Mouse (Mus musculus): ENCODE results near the gene Mtf1. TPM values are rescaled to one million over a fixed set of nuclear protein-coding genes. Genes with fewer than 3 reads are reported as not detected.

Gene Mtf1
- polyA plus RNA-seq, 1 experiment from 2014 or later = 10.3 TPM

DNA sequence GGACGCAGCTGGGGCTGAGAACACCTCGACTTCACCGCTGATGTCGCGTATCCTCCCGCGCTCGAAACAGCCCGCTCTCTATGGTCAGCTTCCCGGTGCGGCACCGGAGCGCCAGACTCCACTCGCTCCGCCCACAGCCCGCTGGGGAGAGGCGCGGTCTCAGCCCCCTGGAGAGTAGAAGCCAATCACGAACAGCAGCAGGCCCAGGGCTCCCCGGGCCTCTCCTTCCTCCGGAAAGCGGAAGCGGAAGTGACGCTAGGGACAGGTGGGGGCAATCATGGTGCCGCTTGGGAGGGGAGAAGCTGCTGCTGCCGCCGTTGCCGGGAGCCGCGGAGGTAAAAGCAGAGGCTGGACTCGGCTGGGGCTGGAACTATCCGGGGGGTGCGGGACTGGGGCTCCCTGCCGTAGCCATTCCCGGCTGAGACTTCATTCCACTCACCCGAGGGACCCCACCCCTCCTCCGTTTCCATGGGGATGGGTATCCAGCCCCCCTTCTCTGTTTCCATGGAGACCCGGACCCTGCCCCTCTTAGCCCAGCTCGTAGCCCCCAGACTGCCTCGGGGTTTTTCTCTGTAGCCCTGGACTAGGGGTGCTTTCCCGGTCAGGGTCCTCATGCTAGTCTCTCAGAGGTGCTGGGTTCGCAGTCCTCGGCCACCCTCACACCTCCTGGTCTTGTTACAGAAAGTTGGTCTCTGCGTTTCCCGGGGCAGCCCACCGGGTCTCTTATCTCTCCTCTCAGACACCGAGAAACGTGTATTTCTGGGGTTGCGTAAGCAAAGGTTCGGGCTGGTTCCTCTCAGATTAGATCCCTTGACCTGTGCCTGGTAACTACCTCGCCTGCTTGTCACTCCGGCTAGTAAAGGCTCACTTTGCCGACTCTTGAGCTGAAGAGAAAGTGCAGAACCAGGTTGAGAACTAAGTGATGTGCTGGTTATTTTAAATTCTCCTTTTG, 681 bp downstream of the Mtf1 start:
- WGBS = under 1% methylated on average over 53 of the region's 53 CpGs
- Histone ChIP-seq H3K9me3 (no peaks in the 10 kb centered on the region), H3K4me3 (peak overlapping the region; percentile 97), H3K27me3 (replicated peaks) (no peaks in the 10 kb centered on the region), H3K9ac (peak overlapping the region; percentile 94), H3K27ac (replicated peaks) (peak overlapping the region; percentile 98), H3K36me3 (peaks cover 59% of the 10 kb centered on the region), H3K4me1 (peaks cover 13% of the 10 kb centered on the region), H3K4me2 (peak overlapping the region; percentile 96)
- ATAC-seq (ENCODE audit: extremely low read depth, insufficient number of reproducible peaks, low FRiP score, low TSS enrichment) = peak; percentile 99

DNA sequence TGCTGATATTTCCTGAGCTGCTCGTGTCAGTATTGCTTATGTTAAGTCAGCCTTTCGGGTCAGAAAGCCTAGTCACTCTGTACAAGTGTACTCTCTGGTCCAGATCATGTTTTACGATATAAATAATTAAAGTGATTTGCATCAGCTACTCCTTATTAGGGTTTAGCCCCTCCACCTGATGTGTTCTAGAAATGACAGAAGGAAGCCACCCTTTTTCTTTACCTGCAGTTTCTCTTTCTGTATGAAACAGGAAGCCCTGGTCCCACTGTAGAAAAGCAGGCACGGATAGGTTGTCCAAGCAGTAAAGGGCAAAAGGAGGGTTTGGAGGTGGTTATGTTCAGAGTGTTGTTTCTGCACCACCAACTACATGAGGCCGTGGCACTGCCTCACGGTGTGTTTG, 1.5 kb downstream of the Mtf1 start:
- H3K36me3 ChIP-seq = peaks cover 59% of the 10 kb centered on the region
- no peak overlapping the region for H3K27ac ChIP-seq (replicated peaks)
- 68% methylated on average over 6 of the region's 6 CpGs for WGBS
- H3K4me1 ChIP-seq = peaks cover 19% of the 10 kb centered on the region
- peak overlapping the region; percentile 94 for H3K9ac ChIP-seq
- H3K27me3 ChIP-seq (replicated peaks) = no peaks in the 10 kb centered on the region
- peak overlapping the region; percentile 97 for H3K4me3 ChIP-seq
- no peak for ATAC-seq (ENCODE audit: extremely low read depth, insufficient number of reproducible peaks, low FRiP score, low TSS enrichment)
- no peaks in the 10 kb centered on the region for H3K9me3 ChIP-seq
- peak overlapping the region; percentile 96 for H3K4me2 ChIP-seq

DNA sequence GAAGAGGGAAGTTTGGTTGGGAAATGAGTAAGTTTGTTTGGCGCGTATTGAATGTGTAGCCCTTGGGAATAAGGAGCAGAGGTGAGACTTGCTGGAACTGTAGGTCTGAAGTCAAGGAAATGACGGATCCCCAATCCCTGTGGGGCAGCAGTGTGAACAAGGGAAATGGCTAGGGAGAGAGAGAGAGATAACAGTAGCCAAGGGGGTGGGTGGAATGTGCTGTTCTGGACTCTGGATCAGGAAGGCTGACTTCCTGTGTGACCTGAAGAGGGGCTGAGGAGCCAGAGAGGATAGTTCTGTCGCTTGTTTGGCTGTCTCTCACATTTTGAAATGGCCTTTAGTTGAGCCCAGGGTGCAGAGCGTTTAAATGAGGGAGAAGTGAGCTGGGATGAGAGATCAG, 6.6 kb downstream of the Mtf1 start:
- H3K36me3 ChIP-seq = peaks cover 60% of the 10 kb centered on the region
- no peak for ATAC-seq (ENCODE audit: extremely low read depth, insufficient number of reproducible peaks, low FRiP score, low TSS enrichment)
- 0 out of 2 replicates have a peak overlapping the region, but pooled peaks have one; percentile 40 for H3K9ac ChIP-seq
- no peaks in the 10 kb centered on the region for H3K9me3 ChIP-seq
- 61% methylated on average over 5 of the region's 5 CpGs for WGBS
- H3K4me2 ChIP-seq = no peak overlapping the region
- no peak overlapping the region for H3K4me3 ChIP-seq
- peaks cover 20% of the 10 kb centered on the region for H3K4me1 ChIP-seq
- peak overlapping the region; percentile 42; the same call in 1 of the 2 replicates for H3K27ac ChIP-seq (replicated peaks)
- no peaks in the 10 kb centered on the region for H3K27me3 ChIP-seq (replicated peaks)

DNA sequence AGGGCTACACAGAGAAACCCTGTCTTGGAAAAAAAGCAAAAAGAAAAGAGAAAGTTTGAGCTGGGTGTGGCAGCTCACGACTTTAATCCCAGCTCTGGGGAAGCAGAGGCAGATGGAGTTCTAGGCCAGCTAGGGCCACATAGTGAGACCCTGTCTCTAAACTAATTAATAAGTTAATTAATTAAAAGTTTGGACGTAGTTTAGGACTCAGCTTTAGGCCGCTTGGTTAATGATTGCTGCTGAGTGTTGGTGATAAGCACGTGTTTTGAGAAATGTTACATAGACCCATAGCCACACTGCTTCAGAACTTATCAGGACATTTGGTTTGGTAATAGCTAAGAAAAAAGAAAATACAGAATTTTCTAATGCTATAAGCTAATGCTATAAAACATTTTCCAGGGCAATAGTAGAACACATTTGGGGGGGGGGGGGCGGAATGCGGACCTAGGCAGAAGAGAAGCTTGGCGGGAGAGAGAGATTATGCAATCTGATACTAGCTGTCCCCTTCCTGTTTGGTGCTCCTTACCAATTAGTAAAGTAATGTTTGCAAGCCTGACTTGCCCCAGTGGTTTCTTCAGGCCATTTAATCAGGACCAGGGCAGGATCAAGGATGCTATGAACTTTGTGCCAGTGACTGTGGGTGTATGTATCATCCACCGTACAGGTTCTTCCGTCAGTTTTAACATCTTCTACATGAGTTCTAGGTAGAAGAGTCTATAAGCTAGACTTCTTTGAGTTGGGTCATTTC, 7.4 kb downstream of the Mtf1 start:
- no peak for ATAC-seq (ENCODE audit: extremely low read depth, insufficient number of reproducible peaks, low FRiP score, low TSS enrichment)
- no peak overlapping the region for H3K4me3 ChIP-seq
- 0 out of 2 replicates have a peak overlapping the region, but pooled peaks have one; percentile 42 for H3K27ac ChIP-seq (replicated peaks)
- no peak overlapping the region for H3K4me2 ChIP-seq
- peaks cover 59% of the 10 kb centered on the region for H3K36me3 ChIP-seq
- 76% methylated on average over 7 of the region's 9 CpGs for WGBS
- no peaks in the 10 kb centered on the region for H3K9me3 ChIP-seq
- no peaks in the 10 kb centered on the region for H3K27me3 ChIP-seq (replicated peaks)
- H3K4me1 ChIP-seq = peaks cover 17% of the 10 kb centered on the region
- H3K9ac ChIP-seq = no peak overlapping the region

DNA sequence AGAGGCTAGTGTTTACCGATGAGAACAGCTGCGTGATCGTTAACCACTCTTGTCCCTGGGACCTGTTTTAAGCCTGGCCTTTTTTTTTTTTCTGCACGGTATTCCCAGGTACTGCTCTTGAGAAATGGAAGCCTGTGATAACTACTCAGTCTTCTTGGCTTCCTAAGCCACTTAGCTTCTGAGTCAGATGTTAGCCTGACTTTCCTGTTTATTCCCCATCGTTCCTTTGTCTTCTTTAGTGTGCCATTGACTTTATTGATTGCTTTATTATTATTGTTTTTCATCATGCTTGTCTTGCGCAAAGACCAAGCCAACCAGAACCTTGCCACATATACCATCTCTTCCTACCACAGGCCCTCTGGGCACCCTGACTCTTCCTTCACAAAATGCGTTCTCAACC, 8.2 kb downstream of the Mtf1 start:
- no peak overlapping the region for H3K4me3 ChIP-seq
- 89% methylated on average over 7 of the region's 7 CpGs for WGBS
- H3K4me2 ChIP-seq = no peak overlapping the region
- no peaks in the 10 kb centered on the region for H3K9me3 ChIP-seq
- peaks cover 17% of the 10 kb centered on the region for H3K4me1 ChIP-seq
- no peaks in the 10 kb centered on the region for H3K27me3 ChIP-seq (replicated peaks)
- H3K27ac ChIP-seq (replicated peaks) = no peak overlapping the region
- H3K9ac ChIP-seq = no peak overlapping the region
- ATAC-seq (ENCODE audit: extremely low read depth, insufficient number of reproducible peaks, low FRiP score, low TSS enrichment) = no peak
- H3K36me3 ChIP-seq = peaks cover 55% of the 10 kb centered on the region

DNA sequence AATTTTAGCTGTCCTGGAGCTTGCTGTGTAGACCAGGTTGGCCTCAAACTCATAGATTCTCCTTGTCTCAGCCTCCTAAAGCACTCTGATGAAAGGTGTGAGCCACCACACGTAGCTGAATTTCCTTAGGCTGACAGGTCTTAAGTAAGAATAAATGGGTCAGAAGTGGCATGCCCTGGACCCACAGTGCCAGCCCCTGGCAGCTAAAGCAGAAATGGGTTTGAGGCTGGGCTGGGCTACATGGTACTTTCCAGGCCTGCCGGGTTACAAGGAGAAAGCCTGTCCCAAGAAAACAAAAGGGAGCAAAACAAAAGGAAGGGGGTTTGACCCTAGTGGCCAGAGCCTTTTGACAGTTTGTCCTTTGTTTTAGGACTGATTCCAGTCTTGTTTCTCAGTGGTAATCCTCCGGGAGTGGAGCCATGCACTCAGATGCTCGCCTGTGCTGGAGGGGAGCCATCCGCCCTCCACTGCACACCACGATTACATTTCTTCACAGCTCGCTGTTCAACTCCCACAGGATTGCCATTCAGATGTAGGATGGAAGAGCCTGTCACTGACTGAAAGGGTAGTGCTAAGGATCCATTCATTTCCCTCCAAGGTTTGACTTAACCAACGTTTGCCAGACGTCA, 9.6 kb downstream of the Mtf1 start:
- no peaks in the 10 kb centered on the region for H3K27me3 ChIP-seq (replicated peaks)
- no peak overlapping the region for H3K27ac ChIP-seq (replicated peaks)
- no peak overlapping the region for H3K9ac ChIP-seq
- H3K4me2 ChIP-seq = no peak overlapping the region
- ATAC-seq (ENCODE audit: extremely low read depth, insufficient number of reproducible peaks, low FRiP score, low TSS enrichment) = no peak
- H3K9me3 ChIP-seq = no peaks in the 10 kb centered on the region
- 57% methylated on average over 9 of the region's 9 CpGs for WGBS
- H3K4me1 ChIP-seq = peaks cover 17% of the 10 kb centered on the region
- H3K36me3 ChIP-seq = peaks cover 48% of the 10 kb centered on the region
- no peak overlapping the region for H3K4me3 ChIP-seq

DNA sequence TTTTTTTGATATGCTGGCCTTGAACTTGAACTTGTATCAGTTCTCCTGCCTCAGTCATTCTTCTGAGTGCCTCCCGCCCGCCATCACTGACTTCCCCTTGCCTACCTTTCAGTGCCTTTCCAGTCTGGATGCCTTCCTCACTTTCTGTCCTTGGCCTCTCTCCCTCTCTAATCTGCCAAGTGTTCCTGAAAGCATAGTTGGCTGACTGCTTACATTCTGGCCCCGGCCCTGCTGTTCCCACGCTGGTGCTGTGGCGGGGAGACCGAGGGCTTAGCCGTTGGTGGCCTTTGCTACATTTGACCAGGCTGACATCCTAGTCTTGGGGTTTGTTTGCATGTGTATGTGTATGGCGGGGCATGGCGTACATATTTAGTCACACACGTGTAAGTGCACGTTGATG, 14.0 kb downstream of the Mtf1 start:
- Histone ChIP-seq H3K27ac (replicated peaks) (no peak overlapping the region), H3K36me3 (peaks cover 36% of the 10 kb centered on the region), H3K4me2 (no peak overlapping the region), H3K27me3 (replicated peaks) (no peaks in the 10 kb centered on the region), H3K4me3 (no peak overlapping the region), H3K9me3 (no peaks in the 10 kb centered on the region), H3K9ac (no peak overlapping the region), H3K4me1 (peaks cover 16% of the 10 kb centered on the region)
- ATAC-seq (ENCODE audit: extremely low read depth, insufficient number of reproducible peaks, low FRiP score, low TSS enrichment) = no peak
- WGBS = 91% methylated on average over 11 of the region's 11 CpGs

DNA sequence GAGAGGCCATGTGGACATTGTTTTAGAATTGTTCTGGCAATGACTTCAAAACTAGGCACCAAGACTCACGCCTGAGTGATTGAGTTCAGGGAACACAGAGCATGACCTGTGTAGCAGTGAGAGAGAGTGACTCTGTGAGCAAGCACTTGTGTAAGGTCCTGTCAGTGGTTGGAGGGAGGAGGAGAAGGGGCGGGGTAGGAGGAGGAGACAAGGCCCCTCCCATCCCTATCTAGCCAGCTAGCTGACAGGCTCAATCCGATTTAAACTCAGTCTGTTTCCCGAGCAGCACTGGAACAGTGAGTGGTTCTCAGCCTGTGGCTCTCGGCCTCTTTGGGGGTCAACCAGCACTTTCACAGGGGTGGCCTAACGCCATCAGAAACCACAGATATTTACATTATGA, 15.9 kb downstream of the Mtf1 start:
- WGBS = 19% methylated on average over 6 of the region's 6 CpGs
- H3K27ac ChIP-seq (replicated peaks) = peak overlapping the region; percentile 30
- H3K4me1 ChIP-seq = peaks cover 16% of the 10 kb centered on the region
- no peaks in the 10 kb centered on the region for H3K27me3 ChIP-seq (replicated peaks)
- H3K4me3 ChIP-seq = no peak overlapping the region
- peak; percentile 63 for ATAC-seq (ENCODE audit: extremely low read depth, insufficient number of reproducible peaks, low FRiP score, low TSS enrichment)
- H3K9ac ChIP-seq = peak overlapping the region; percentile 42; the same call in 1 of the 2 replicates
- H3K4me2 ChIP-seq = peak overlapping the region; percentile 21
- peaks cover 46% of the 10 kb centered on the region for H3K36me3 ChIP-seq
- no peaks in the 10 kb centered on the region for H3K9me3 ChIP-seq

DNA sequence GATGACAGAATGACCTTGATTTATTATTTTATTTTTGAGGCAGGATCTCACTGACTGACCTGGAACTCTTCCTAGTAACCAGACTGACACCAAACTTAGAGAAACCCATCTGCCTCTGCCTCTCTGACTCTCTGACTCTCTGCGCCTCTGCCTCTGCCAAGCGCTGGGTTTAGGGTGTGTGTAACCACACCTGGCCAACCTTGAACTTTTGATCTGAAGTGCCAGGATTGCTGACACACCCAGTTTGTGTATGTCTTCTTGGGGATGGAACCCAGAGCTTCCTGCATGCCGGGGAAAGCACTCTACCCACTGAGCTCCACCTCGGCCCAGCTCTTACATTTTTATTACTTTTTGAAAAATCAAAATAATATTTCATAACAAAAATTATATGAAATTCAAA, 16.9 kb downstream of the Mtf1 start:
- no peak overlapping the region for H3K27ac ChIP-seq (replicated peaks)
- H3K4me1 ChIP-seq = peaks cover 16% of the 10 kb centered on the region
- H3K27me3 ChIP-seq (replicated peaks) = no peaks in the 10 kb centered on the region
- no peak overlapping the region for H3K9ac ChIP-seq
- peaks cover 52% of the 10 kb centered on the region for H3K36me3 ChIP-seq
- no peak for ATAC-seq (ENCODE audit: extremely low read depth, insufficient number of reproducible peaks, low FRiP score, low TSS enrichment)
- no peak overlapping the region for H3K4me2 ChIP-seq
- no peak overlapping the region for H3K4me3 ChIP-seq
- 88% methylated on average over 4 of the region's 4 CpGs for WGBS
- no peaks in the 10 kb centered on the region for H3K9me3 ChIP-seq

DNA sequence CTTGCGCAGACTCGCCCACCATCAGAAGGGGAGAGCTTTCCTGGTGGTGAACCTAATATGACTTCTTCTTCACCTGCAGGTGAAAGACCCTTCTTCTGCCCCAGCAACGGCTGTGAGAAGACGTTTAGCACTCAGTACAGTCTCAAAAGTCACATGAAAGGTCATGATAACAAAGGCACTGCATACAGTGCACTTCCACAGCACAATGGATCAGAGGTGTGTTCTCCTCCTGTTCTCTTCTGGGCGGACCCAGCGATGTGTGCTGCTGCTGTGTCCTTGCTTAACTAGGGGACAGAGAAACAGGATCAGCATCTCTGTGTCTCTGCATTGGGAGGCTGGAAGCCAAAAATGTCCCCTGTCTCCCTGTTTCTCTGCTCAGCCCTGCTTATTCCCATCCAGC, 23.1 kb downstream of the Mtf1 start:
- H3K9ac ChIP-seq = no peak overlapping the region
- no peaks in the 10 kb centered on the region for H3K4me1 ChIP-seq
- no peaks in the 10 kb centered on the region for H3K27me3 ChIP-seq (replicated peaks)
- no peak overlapping the region for H3K4me2 ChIP-seq
- H3K36me3 ChIP-seq = peaks cover 81% of the 10 kb centered on the region
- no peak for ATAC-seq (ENCODE audit: extremely low read depth, insufficient number of reproducible peaks, low FRiP score, low TSS enrichment)
- 85% methylated on average over 6 of the region's 6 CpGs for WGBS
- no peak overlapping the region for H3K27ac ChIP-seq (replicated peaks)
- H3K9me3 ChIP-seq = no peaks in the 10 kb centered on the region
- H3K4me3 ChIP-seq = no peak overlapping the region

DNA sequence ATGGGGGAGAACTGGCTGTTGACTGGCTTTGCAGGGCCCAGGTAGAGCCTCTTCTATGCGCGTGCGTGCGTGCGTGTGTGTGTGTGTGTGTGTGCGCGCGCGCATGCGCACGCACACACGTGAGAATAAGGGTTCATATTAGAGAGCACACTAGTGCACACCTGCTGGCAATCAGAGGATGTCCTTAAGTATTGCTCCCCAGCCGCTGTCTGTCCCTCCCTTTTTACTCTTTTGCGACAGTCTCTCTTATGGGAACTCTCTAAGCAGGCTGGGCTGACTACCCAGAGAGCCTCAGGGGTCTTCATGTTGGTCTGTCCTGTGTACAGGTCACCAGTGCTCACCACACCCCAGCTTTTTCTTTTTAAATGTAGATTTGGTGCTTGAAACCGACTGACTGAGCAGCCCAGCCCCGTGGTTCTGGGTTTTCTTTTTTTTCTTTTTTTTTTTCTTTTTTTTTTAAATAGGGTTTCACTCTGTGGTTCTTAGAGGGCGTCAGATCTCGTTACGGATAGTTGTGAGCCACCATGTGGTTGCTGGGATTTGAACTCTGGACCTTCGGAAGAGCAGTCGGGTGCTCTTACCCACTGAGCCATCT, 23.6 kb downstream of the Mtf1 start:
- Histone ChIP-seq H3K9me3 (no peaks in the 10 kb centered on the region), H3K9ac (no peak overlapping the region), H3K4me1 (no peaks in the 10 kb centered on the region), H3K27ac (replicated peaks) (no peak overlapping the region), H3K4me3 (no peak overlapping the region), H3K36me3 (peaks cover 81% of the 10 kb centered on the region), H3K4me2 (no peak overlapping the region), H3K27me3 (replicated peaks) (no peaks in the 10 kb centered on the region)
- WGBS = 93% methylated on average over 21 of the region's 21 CpGs
- no peak for ATAC-seq (ENCODE audit: extremely low read depth, insufficient number of reproducible peaks, low FRiP score, low TSS enrichment)

Data from heart, embryonic 13.5 days (tissue).